Mouse (Mus musculus): ENCODE measurements at regions not wholly inside any gene's neighbourhood (a gene's known extent, or its start where the extent isn't known, plus 50 kb on each side); places are given as distances from the start of the nearest gene placed in this dataset.

- TF ChIP-seq ZNF384 (IDR thresholded peaks at IDR 0.05; ENCODE audit: low read depth, low read length) (no peak), CHD2 (IDR thresholded peaks at IDR 0.05; ENCODE audit: low read depth, low read length) (no peak), MAFK (IDR thresholded peaks at IDR 0.05; ENCODE audit: insufficient read depth, low read depth, low read length) (no peak), HCFC1 (IDR thresholded peaks at IDR 0.05; ENCODE audit: borderline replicate concordance, insufficient read depth, low read length) (no peak), ZC3H11A (IDR thresholded peaks at IDR 0.05; ENCODE audit: borderline replicate concordance, low read depth, low read length) (no peak)
Measured at GRCm38 (mm10) chr2:54158689-54159630, 73.6 kb upstream of the Rprm start.
